In the genomic region with DNA sequence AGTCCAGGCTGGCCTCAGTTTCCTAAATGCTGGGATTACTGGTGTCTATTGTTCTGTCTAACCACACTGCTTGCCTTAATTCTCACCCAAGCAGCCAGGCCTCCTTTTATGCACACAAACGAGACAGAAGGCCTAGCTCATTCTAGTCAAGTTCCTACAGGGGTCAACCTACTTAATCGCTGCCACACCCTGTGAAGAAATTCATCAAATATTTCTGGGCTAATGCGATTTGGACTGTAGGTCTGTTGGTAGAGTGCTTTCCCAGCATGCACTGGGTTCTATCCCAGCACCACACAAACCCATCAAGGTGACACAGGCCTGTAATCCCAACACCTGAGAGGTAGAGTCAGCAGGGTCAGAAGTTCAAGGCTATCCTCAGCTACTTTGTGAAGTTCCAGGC, we compare ENCODE assay signal across 39 mouse cellular contexts. TPM values are rescaled to one million over a fixed set of nuclear protein-coding genes. Genes with fewer than 3 reads are reported as not detected.
"Had no signal": no experiment of that assay in that cellular context is flagged by ENCODE, and none has a peak within 500 bp of the region (broad histone marks: within the 10 kb centered on the region; RNA-seq: fewer than 3 reads in every experiment).

No protein-coding gene starts in this region.

- H3K36me3 ChIP-seq: heart, embryonic 10.5 days; heart, embryonic 12.5 days; hindbrain, embryonic 10.5 days; hindbrain, embryonic 13.5 days; hindbrain, embryonic 15.5 days; limb, embryonic 13.5 days; limb, embryonic 15.5 days; liver, embryonic 12.5 days had no signal

- ATAC-seq: hindbrain, postnatal 0 days; intestine, embryonic 16.5 days; liver, embryonic 12.5 days had no signal

- H3K9ac ChIP-seq: heart, embryonic 12.5 days; hindbrain, embryonic 13.5 days; hindbrain, embryonic 15.5 days; limb, embryonic 13.5 days; limb, embryonic 15.5 days; liver, embryonic 12.5 days; liver, embryonic 14.5 days had no signal

- H3K4me3 ChIP-seq: heart, embryonic 10.5 days; heart, embryonic 12.5 days; hindbrain, embryonic 10.5 days; hindbrain, embryonic 13.5 days; hindbrain, embryonic 15.5 days; layer of hippocampus, adult 2 months; left cerebral cortex, adult 2 months; limb, embryonic 13.5 days; limb, embryonic 15.5 days; liver, embryonic 12.5 days had no signal

- H3K27ac ChIP-seq: heart, embryonic 10.5 days; hindbrain, embryonic 10.5 days; hindbrain, embryonic 13.5 days; hindbrain, embryonic 15.5 days; hindbrain, postnatal 0 days; layer of hippocampus, adult 2 months; left cerebral cortex, adult 2 months; limb, embryonic 13.5 days; limb, embryonic 15.5 days; liver, embryonic 12.5 days; liver, embryonic 14.5 days had no signal

- H3K9me3 ChIP-seq: heart, embryonic 10.5 days; hindbrain, embryonic 13.5 days; hindbrain, embryonic 15.5 days; limb, embryonic 13.5 days; limb, embryonic 15.5 days; liver, embryonic 12.5 days had no signal

- H3K4me1 ChIP-seq: hindbrain, embryonic 13.5 days; hindbrain, embryonic 15.5 days had no signal

- DNase-seq: gastrocnemius, postnatal 10 days; gastrocnemius, postnatal 25 days; heart, adult 18-20 months; heart, postnatal 10 days; heart, postnatal 4 days; kidney, adult 11 months; kidney, adult 2 months; kidney, adult 9 months; kidney, postnatal 10 days; kidney, postnatal 25 days; kidney, postnatal 4 days had no signal

- H3K4me2 ChIP-seq: heart, embryonic 12.5 days; hindbrain, embryonic 13.5 days; hindbrain, embryonic 15.5 days; limb, embryonic 13.5 days; limb, embryonic 15.5 days had no signal

- H3K27me3 ChIP-seq: limb, embryonic 15.5 days had no signal

RNA-seq across cellular contexts. Expression of a gene that starts 22.1 kb away (rescaled TPM):
- total RNA-seq: gastrocnemius, postnatal 10 days; gastrocnemius, postnatal 25 days; gastrocnemius, postnatal 4 days; granulocyte monocyte progenitor cell, adult 5-6 weeks; heart, adult 18-20 months; heart, adult 8-10 months; heart, postnatal 10 days; heart, postnatal 25 days; heart, postnatal 4 days; liver, adult 2 months had no signal
- polyA plus RNA-seq: heart, embryonic 10.5 days; heart, embryonic 12.5 days; heart, embryonic 14.5 days; heart, embryonic 16.5 days; kidney, adult 2 months; kidney, embryonic 16.5 days; limb, embryonic 11.5 days; limb, embryonic 13.5 days; limb, embryonic 15.5 days; liver, embryonic 12.5 days; liver, embryonic 14.5 days had no signal

RNA-seq across cellular contexts. Expression of a gene that starts 31.4 kb away (rescaled TPM):
- total RNA-seq: gastrocnemius, postnatal 10 days; gastrocnemius, postnatal 25 days; gastrocnemius, postnatal 4 days; granulocyte monocyte progenitor cell, adult 5-6 weeks; heart, adult 18-20 months; heart, postnatal 10 days; hindbrain, postnatal 0 days; layer of hippocampus, adult 2 months; layer of hippocampus, postnatal 10 days; layer of hippocampus, postnatal 25 days; left cerebral cortex, adult 2 months; left cerebral cortex, postnatal 14 days; left cerebral cortex, postnatal 36 days had no signal
- polyA plus RNA-seq: heart, embryonic 10.5 days; heart, embryonic 12.5 days; heart, embryonic 14.5 days; heart, embryonic 16.5 days; hindbrain, embryonic 10.5 days; intestine, embryonic 14.5 days; intestine, embryonic 16.5 days; limb, embryonic 11.5 days; limb, embryonic 13.5 days; limb, embryonic 15.5 days; liver, embryonic 12.5 days; liver, embryonic 16.5 days had no signal

RNA-seq across cellular contexts. Expression of a gene that starts 33.1 kb away (rescaled TPM):
- total RNA-seq: gastrocnemius, postnatal 25 days; granulocyte monocyte progenitor cell, adult 5-6 weeks; heart, postnatal 4 days; hindbrain, postnatal 0 days; layer of hippocampus, adult 2 months; layer of hippocampus, postnatal 10 days; layer of hippocampus, postnatal 25 days; left cerebral cortex, adult 2 months; left cerebral cortex, postnatal 14 days; left cerebral cortex, postnatal 36 days had no signal
- polyA plus RNA-seq: heart, embryonic 14.5 days; hindbrain, embryonic 13.5 days; hindbrain, embryonic 15.5 days had no signal

RNA-seq across cellular contexts. Expression of a gene that starts 58.1 kb away (rescaled TPM):
- total RNA-seq: gastrocnemius, postnatal 10 days; gastrocnemius, postnatal 25 days; gastrocnemius, postnatal 4 days; granulocyte monocyte progenitor cell, adult 5-6 weeks; heart, adult 18-20 months; heart, adult 8-10 months; heart, postnatal 10 days; heart, postnatal 25 days; heart, postnatal 4 days; hindbrain, postnatal 0 days; layer of hippocampus, adult 2 months; layer of hippocampus, postnatal 10 days; layer of hippocampus, postnatal 25 days; left cerebral cortex, adult 2 months; left cerebral cortex, postnatal 14 days; left cerebral cortex, postnatal 36 days; liver, adult 2 months had no signal
- polyA plus RNA-seq: heart, embryonic 10.5 days; heart, embryonic 12.5 days; heart, embryonic 14.5 days; hindbrain, embryonic 10.5 days; hindbrain, embryonic 13.5 days; hindbrain, embryonic 15.5 days; hindbrain, postnatal 0 days; intestine, embryonic 14.5 days; intestine, embryonic 16.5 days; kidney, embryonic 16.5 days; limb, embryonic 11.5 days; liver, adult 2 months; liver, embryonic 12.5 days; liver, embryonic 16.5 days had no signal
